Mouse (Mus musculus) layer of hippocampus, postnatal 10 days (tissue): Measurements from ENCODE around the gene Zfp94. TPM values are rescaled to one million over a fixed set of nuclear protein-coding genes. Genes with fewer than 3 reads are reported as not detected.
A peak's percentile ranks its signal among the peaks of the same experiment; 100 is the strongest.
"Not testable (repeated sequence)": the region's sequence is repeated elsewhere in the genome, so short reads cannot be mapped to it uniquely, and the experiment has no call there.

Experiments used
- DNase-seq, 2 experiments: peaks; one replicate each; pipeline ENCODE4 v3.0.0; 2021; ENCODE audit warnings: low spot score in 2 of 2
- microRNA-seq, 2 experiments: library from miRNA; unstranded; fragments of <30 nt; microRNA quantifications; one replicate each; pipeline ENCODE4 v1.2.0; 2021
- total RNA-seq, 2 experiments: library from RNA; stranded (reverse); gene quantifications; 2 replicates each; pipeline ENCODE4 v1.2.3; 2021

Zfp94 gene
- total RNA-seq, 2 experiments from 2014 or later = 13.0 to 15.1 TPM

GRCm38 (mm10) chr7:24280031-24280857, 36.2 kb downstream of the Zfp94 start:
- no peak for DNase-seq

- DNase-seq = not testable (repeated sequence)
These were observed 37.7 kb downstream of the Zfp94 start for GRCm38 (mm10) chr7:24278771-24279170.

DNA sequence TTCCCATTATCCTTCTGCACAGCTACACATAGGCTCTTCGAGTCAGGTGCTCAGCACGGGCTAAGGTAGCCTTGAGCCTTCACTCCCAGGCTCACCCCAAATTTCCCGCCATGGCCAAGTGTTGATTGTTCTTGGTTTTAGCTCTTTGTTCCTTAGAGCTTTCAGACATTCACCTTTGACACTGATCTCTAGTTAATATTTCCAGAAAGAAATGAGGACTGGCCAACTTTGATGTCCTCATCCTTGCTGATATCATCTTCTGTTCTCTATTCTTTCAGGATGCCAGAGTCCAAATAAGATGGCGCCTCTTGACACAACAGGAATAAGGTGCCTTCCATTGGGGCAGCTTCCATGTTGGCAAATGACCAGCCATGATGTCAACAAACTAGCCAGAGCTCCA, 42.0 kb downstream of the Zfp94 start:
- DNase-seq = no peak

- no peak for DNase-seq
These were observed 45.3 kb downstream of the Zfp94 start for GRCm38 (mm10) chr7:24271191-24271590.

DNA sequence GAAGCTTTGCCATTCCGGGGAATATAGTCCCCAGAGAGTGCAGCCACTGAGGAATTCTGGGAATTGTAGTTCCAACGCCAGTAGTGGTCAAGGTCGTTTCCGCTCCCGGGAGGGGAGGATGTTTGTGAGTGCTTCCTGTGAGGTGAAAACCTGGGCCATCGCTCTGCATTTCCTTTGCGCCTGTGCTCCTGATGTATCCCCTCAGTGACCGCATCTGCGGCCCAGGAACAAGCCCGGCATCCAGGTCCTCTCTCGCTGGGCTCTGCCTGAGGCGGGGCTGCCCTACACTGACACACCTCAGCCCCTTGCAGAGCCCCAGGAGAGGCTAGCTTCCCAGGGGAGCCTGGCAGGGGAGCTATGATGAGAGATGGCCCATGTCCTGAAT, 46.2 kb downstream of the Zfp94 start, which contains the start of gene Zfp93:
Zfp93 (plus strand) TSS at position 133 of the 385 bp plus-strand sequence.
- DNase-seq = peak; percentile 70 to 77

DNA sequence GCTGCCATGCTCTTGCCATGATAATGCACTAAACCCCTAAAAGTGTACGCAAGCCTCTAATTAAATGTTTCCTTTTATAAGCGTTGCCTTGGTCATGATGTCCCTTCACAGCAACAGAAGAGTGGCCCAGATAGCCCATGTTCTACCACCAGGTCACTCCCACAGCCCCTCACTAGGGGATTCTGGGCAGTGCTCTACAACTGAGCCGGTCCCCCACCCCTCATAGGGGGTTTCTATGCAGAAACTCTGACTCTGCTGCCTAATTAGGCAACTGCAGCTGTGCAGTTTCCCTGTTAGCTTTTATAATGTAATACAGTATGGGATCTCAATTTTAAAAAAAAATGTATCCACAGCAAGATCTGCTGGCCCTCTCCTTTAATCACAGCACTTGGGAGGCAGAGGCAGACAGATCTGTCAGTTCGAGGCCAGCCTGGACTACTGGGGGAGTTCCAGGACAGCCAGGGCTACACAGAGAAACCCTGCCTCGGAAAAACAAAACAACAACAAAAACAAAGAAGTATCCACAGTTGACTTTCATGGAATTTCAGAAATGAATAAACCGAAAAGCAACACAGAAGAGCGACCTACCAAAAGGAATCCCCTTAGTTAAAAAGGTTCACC, 46.7 kb downstream of the Zfp94 start:
- DNase-seq = no peak

- DNase-seq = no peak
These were observed 47.2 kb downstream of the Zfp94 start for GRCm38 (mm10) chr7:24269256-24269655.

DNA sequence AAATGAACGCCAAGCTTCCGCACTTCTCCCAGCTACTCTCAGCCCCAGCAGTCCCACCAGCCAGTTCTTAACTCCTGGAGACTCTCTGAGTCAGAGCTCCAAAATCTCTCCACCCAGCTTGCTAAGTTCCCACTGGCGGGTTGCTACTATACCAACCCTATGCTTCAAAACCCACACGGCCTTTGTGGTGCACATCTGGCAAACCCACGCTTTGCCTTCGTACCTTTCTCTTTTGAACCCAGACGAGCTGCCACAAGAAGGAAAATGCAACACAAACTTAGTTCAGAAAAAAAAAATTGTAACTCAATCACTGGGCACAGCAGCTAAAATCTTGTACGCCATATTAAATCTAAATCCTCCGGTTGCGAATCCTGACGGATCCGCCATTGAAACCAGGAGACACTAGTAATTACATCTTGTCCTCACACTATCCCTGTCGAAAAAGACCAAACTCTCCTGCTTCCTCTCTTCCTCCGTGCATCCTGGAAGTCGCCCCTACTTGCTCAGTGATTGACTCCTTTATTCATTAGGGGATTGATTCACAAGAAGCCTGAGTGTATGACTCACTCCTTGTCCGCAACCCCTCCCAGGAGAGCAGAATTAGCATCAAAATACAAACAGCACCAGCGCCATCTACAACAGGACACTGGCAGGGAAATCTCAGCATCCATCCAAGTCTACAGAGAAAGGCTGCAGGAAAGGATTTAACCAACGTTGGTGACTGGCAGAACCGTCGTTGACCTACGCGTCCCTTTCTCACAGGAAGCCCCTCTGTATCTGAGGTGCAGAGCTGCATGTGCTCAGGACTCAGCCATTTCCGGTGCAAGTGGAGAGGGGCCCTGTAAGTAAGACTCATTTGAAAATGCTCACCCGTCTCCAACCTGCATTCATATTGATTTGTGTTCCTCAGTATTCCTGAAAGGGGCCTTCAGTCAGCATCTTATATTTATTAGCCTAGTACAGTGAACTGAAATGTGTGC, 48.0 kb downstream of the Zfp94 start:
- no peak for DNase-seq

- no peak for DNase-seq
These were observed 56.5 kb downstream of the Zfp94 start for GRCm38 (mm10) chr7:24260000-24260312.

GRCm38 (mm10) chr7:24259306-24259999, 57.0 kb downstream of the Zfp94 start:
- no peak for DNase-seq

DNA sequence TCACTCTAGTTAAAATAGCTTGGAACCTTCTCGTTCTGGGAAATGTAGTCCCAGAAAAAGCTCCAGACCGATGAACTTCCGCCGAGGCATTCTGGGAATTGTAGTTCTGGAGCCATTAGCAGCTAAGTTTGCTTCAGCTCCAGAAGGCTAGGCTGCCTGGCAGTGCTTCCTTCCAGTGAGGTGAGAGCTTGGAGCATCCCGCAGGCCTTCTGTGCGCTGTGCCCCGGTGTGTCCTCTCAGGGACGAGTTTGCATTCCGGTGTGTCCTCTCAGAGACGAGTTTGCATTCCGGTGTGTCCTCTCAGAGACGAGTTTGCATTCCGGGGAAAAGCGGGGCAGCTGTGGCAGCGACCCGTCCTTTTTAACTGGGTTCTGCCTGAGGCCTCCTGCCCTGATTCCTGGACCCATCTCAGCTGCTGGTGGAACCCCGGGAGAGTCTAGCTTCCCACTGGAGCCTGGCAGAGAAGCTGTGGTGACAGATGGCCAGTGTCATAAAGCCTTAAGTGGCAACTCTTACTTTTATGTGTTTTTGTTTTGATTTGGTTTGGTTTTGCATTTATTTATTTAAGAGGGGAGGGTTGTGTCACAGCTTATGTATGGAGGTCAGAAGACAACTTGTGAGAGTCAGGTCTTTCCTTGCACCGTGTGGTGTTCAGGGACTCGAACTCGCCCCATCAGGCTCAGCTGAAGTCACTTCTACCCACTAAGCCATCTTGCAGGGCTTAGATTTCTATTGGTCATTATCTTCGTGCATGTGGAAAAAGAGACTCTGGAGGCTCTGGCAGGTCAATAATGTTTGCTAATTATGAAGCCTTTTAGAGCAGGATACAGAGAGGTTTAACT, 61.6 kb downstream of the Zfp94 start, which contains the start of gene Zfp108:
Zfp108 (plus strand) TSS at position 162 of the 842 bp plus-strand sequence.
- peak; percentile 78 to 83 for DNase-seq

GRCm38 (mm10) chr7:24253779-24254615, 62.5 kb downstream of the Zfp94 start:
- no peak for DNase-seq

Small RNA genes within 50 kb of the gene (microRNA-seq; reads per million reads assigned to microRNA genes)
- 0 reads per million in 2 experiments for gene Gm27592

Other genes starting within 250 kb of the Zfp94 start
- 10 to 100 TPM; 31.3 to 31.4 TPM for gene Zfp180, start 234.7 kb downstream of the Zfp94 start, total RNA-seq
- gene Zfp112, start 204.4 kb downstream of the Zfp94 start, total RNA-seq = 1 to 10 TPM; 7.2 to 7.7 TPM
- 10 to 100 TPM; 18.5 to 20.5 TPM for gene Zfp235, start 182.5 kb downstream of the Zfp94 start, total RNA-seq
- gene Zfp114, start 141.6 kb downstream of the Zfp94 start, total RNA-seq = 1 to 10 TPM; 4.4 to 4.6 TPM
- gene Zfp111, start 105.2 kb downstream of the Zfp94 start, total RNA-seq = 10 to 100 TPM; 11.8 to 12.1 TPM
- 1 to 10 TPM; 4.8 to 5.3 TPM for gene Zfp109, start 79.1 kb downstream of the Zfp94 start, total RNA-seq
- gene Zfp108, start 61.9 kb downstream of the Zfp94 start, total RNA-seq = 1 to 10 TPM; 5.0 to 6.3 TPM
- gene Zfp93, start 46.2 kb downstream of the Zfp94 start, total RNA-seq = 10 to 100 TPM; 11.0 to 13.1 TPM
- 10 to 100 TPM; 25.1 to 26.7 TPM for gene Zfp61, start 15.4 kb downstream of the Zfp94 start, total RNA-seq
- not detected for gene Tescl, start 17.3 kb upstream of the Zfp94 start, total RNA-seq
- gene Lypd5, start 32.5 kb upstream of the Zfp94 start, total RNA-seq = not detected
- under 1 TPM; 0.33 to 0.46 TPM for gene Kcnn4, start 53.6 kb upstream of the Zfp94 start, total RNA-seq
- gene Smg9, start 83.0 kb upstream of the Zfp94 start, total RNA-seq = 10 to 100 TPM; 33.5 to 34.3 TPM
- gene Irgc1, start 135.6 kb upstream of the Zfp94 start, total RNA-seq = not detected
- gene Plaur, start 145.8 kb upstream of the Zfp94 start, total RNA-seq = 1 to 10 TPM; 1.3 to 2.3 TPM
- 100 to 1,000 TPM; 269 to 279 TPM for gene Cadm4, start 165.4 kb upstream of the Zfp94 start, total RNA-seq
- gene Zfp428, start 190.3 kb upstream of the Zfp94 start, total RNA-seq = 10 to 100 TPM; 61.3 to 64.6 TPM
- not detected for gene AC161166.1, start 195.8 kb upstream of the Zfp94 start, total RNA-seq
- 100 to 1,000 TPM in 1 of 2 experiments, 10 to 100 TPM in 1; 98.5 to 101 TPM for gene Irgq, start 214.0 kb upstream of the Zfp94 start, total RNA-seq
- not detected for gene Pinlyp, start 229.5 kb upstream of the Zfp94 start, total RNA-seq
- 10 to 100 TPM; 37.8 to 39.7 TPM for gene Xrcc1, start 229.6 kb upstream of the Zfp94 start, total RNA-seq